Mouse (Mus musculus): Measurements from ENCODE around the gene Ttn. TPM values are rescaled to one million over a fixed set of nuclear protein-coding genes. Genes with fewer than 3 reads are reported as not detected.

The Ttn gene
- total RNA-seq, 2 experiments from 2014 or later: 0.54 to 1.3 TPM

GRCm38 (mm10) chr2:76896990-76897389 is 85.4 kb downstream of the Ttn start:
- TF ChIP-seq CTCF (IDR thresholded peaks at IDR 0.05): no peak
- H3K27ac ChIP-seq: no peak overlapping the region
- intact Hi-C loops (cut with DNase I): no loop called here
- no peak overlapping the region for H3K4me3 ChIP-seq
- no peak for DNase-seq (ENCODE audit: extremely low spot score in 1 of 2, low spot score in 2 of 2)

DNA sequence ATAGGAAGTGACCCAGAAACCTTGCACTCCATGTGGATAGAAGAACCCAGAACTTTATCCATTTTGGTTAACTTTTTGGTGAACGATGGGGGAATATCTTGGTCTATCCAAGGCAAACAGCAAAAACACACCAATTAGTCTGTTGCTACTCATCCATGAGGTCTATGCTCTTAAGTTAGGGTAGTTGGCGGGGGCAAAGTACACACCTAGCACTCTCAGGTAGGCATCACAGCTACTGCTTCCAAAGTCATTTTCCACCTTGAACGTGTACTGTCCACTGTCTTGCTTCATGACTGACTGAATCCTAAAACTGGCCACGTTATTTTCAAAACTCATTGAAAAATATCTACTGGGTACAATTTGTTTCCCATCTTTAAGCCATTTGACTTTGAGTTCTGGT is 87.0 kb downstream of the Ttn start:
- no peak overlapping the region for H3K27ac ChIP-seq
- intact Hi-C loops (cut with DNase I): no loop called here
- no peak for DNase-seq (ENCODE audit: extremely low spot score in 1 of 2, low spot score in 2 of 2)

DNA sequence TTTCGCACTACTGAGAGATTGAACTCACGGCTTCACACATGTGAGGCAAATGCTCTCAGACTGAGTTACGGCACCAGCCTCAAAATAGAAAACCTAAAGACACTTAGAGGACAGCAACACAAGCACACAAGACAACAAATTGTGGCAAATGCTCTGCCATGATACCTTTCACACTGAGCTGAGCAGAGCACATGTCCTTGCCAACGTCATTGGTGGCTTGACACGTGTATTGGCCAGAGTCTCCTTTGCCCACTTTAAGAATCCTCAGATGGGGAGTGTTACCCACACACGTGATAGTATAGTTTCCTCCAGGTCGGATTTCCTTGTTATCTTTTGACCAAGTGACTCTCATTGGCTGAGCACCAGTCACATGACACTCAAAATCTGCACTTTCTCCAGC is 93.6 kb downstream of the Ttn start:
- H3K4me3 ChIP-seq: no peak overlapping the region
- no peak overlapping the region for H3K27ac ChIP-seq
- intact Hi-C loops (cut with DNase I): no loop called here
- TF ChIP-seq CTCF (IDR thresholded peaks at IDR 0.05): no peak
- no peak for DNase-seq (ENCODE audit: extremely low spot score in 1 of 2, low spot score in 2 of 2)

More for the DNA sequence above, 87.0 kb downstream of the Ttn start:
- TF ChIP-seq CTCF (IDR thresholded peaks at IDR 0.05): no peak
- H3K4me3 ChIP-seq: no peak overlapping the region

DNA sequence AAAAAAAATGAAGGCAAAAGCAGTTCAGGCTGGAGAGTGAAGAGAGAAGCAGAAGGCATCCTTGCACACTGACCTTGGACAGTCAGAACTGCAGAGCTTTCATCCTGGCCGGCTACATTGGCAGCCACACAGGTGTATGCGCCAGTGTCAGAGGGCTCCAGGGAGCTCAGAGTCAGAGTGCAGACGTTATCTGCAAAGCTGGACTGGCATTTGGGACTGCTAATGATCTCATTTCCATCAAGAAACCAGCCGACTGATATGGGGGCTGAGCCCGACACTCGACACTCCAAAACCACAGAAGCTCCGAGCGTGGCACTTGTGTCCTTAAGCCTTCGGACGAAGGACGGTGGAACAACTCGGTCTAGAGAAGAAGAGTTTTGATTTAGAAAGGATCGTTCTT is 96.5 kb downstream of the Ttn start:
- TF ChIP-seq CTCF (IDR thresholded peaks at IDR 0.05): no peak
- intact Hi-C loops (cut with DNase I): no loop called here
- no peak overlapping the region for H3K27ac ChIP-seq
- no peak overlapping the region for H3K4me3 ChIP-seq
- no peak for DNase-seq (ENCODE audit: extremely low spot score in 1 of 2, low spot score in 2 of 2)

DNA sequence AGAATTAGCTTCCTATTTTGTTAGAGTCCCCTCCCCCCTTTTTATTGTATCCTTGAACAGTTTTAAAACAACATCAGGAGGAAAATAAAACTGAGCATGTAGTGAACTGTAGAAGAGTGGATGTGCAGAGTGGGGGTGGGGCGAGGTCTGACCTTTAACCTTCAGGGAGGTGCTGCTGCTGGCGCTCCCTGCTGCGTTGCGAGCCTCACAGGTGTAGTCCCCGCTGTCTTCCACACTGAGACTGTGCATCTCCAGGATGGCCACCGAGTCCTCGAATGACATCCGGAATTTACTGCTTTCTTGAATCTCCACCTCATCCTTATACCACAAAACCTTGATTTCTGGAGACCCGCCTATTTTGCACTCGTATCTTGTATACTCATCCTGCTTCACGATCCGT is 100.9 kb downstream of the Ttn start:
- no peak overlapping the region for H3K27ac ChIP-seq
- TF ChIP-seq CTCF (IDR thresholded peaks at IDR 0.05): no peak
- DNase-seq (ENCODE audit: extremely low spot score in 1 of 2, low spot score in 2 of 2): no peak
- H3K4me3 ChIP-seq: no peak overlapping the region
- intact Hi-C loops (cut with DNase I): no loop called here

GRCm38 (mm10) chr2:76875587-76875986 is 106.8 kb downstream of the Ttn start:
- Histone ChIP-seq H3K27ac (no peak overlapping the region), H3K4me3 (no peak overlapping the region)
- no peak for TF ChIP-seq CTCF (IDR thresholded peaks at IDR 0.05)
- DNase-seq (ENCODE audit: extremely low spot score in 1 of 2, low spot score in 2 of 2): no peak
- intact Hi-C loops (cut with DNase I): no loop called here

DNA sequence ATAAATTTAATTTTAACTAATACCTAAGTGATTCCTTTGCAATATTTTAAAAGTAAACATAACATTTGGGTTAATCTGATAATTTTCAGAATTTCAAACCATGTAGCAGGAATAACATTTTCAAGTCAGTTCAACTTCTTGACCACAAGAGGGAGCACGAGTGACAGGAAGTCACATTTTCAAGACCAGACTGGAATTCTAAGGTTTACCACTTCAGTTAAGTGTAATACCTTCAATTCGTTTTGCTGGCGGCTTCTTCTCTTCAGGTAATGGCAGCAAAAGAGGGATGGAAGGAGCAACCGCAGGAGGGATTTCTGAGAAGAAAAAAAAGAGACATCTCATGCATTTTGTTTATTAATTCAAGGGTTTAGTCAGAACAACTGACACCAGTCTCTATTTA is 115.4 kb downstream of the Ttn start:
- no peak for DNase-seq (ENCODE audit: extremely low spot score in 1 of 2, low spot score in 2 of 2)
- no peak overlapping the region for H3K27ac ChIP-seq
- intact Hi-C loops (cut with DNase I): no loop called here
- H3K4me3 ChIP-seq: no peak overlapping the region
- peak; percentile 84 for TF ChIP-seq CTCF (IDR thresholded peaks at IDR 0.05)

DNA sequence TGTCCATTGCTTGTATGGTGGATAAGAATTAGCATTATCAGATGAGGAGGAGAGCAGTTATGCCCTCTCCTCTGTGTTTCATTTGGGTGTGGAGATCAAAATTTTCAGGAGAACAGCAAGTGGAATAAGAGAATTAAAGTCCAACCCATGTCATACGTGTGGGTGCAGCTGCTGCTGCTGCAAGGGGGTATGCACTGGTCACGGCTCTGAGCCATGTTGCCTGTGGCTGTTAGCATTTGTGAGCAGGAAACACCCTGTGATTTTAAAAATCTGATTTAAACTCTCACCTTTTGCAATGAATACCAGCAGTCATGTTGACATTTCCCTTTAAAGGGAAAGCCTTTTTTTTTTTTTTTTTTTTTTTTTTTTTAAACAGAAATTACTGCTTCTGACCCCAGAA is 116.8 kb downstream of the Ttn start:
- no peak overlapping the region for H3K27ac ChIP-seq
- H3K4me3 ChIP-seq: no peak overlapping the region
- DNase-seq (ENCODE audit: extremely low spot score in 1 of 2, low spot score in 2 of 2): no peak
- intact Hi-C loops (cut with DNase I): no loop called here
- no peak for TF ChIP-seq CTCF (IDR thresholded peaks at IDR 0.05)

DNA sequence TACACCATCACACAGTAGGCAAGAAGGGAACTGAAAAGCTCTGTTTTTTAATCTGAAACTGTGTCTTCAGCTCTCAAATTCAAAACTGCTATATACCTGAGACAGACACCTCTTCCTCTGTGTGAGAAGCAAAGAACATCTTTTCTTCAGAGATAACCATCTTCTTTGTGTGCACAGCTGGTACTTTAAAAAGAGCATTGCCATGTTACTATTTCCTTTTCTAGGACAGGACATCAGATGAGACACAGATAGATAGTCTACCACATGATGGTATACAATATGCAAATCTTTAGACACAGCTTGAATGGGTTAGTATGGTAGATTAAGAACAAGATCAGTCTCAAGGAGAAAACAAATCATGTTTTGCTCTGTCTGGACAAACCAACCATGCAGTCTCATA is 121.0 kb downstream of the Ttn start:
- no peak overlapping the region for H3K27ac ChIP-seq
- intact Hi-C loops (cut with DNase I): no loop called here
- no peak overlapping the region for H3K4me3 ChIP-seq
- DNase-seq (ENCODE audit: extremely low spot score in 1 of 2, low spot score in 2 of 2): no peak
- TF ChIP-seq CTCF (IDR thresholded peaks at IDR 0.05): no peak

- H3K4me3 ChIP-seq: no peak overlapping the region
- intact Hi-C loops (cut with DNase I): no loop called here
- no peak overlapping the region for H3K27ac ChIP-seq
- DNase-seq (ENCODE audit: extremely low spot score in 1 of 2, low spot score in 2 of 2): no peak
- TF ChIP-seq CTCF (IDR thresholded peaks at IDR 0.05): no peak
These were observed 132.3 kb downstream of the Ttn start for GRCm38 (mm10) chr2:76850066-76850465.

- intact Hi-C loops (cut with DNase I): no loop called here
- Histone ChIP-seq H3K27ac (no peak overlapping the region), H3K4me3 (no peak overlapping the region)
- TF ChIP-seq CTCF (IDR thresholded peaks at IDR 0.05): peak; percentile 27
- DNase-seq (ENCODE audit: extremely low spot score in 1 of 2, low spot score in 2 of 2): no peak
These were observed 139.2 kb downstream of the Ttn start for GRCm38 (mm10) chr2:76843162-76843561.

GRCm38 (mm10) chr2:76820472-76820871 is 161.9 kb downstream of the Ttn start:
- intact Hi-C loops (cut with DNase I): no loop called here
- TF ChIP-seq CTCF (IDR thresholded peaks at IDR 0.05): no peak

DNA sequence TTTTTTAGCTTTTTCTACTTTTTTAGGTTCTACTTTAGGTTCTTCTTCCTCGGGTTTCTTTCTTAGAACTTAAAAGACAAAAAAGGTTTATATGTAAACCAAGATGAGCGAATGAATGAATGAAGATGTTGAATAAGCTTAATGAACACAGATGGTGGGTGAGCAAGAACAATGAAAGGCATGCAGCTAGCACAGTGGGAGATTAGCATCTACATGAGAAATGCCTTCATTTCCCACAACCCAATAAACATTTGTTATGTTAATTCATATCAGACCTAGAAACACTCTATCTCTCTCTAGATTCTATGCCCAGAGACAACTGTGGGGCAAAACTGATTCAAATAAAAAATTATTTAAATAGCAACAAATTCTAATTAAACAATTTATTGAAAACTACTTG is 164.6 kb downstream of the Ttn start:
- no peak for DNase-seq (ENCODE audit: extremely low spot score in 1 of 2, low spot score in 2 of 2)
- intact Hi-C loops (cut with DNase I): no loop called here
- no peak overlapping the region for H3K4me3 ChIP-seq
- TF ChIP-seq CTCF (IDR thresholded peaks at IDR 0.05): no peak
- no peak overlapping the region for H3K27ac ChIP-seq

More at GRCm38 (mm10) chr2:76820472-76820871, 161.9 kb downstream of the Ttn start:
- Histone ChIP-seq H3K27ac (no peak overlapping the region), H3K4me3 (no peak overlapping the region)
- no peak for DNase-seq (ENCODE audit: extremely low spot score in 1 of 2, low spot score in 2 of 2)

Data from left cerebral cortex, adult 2 months (tissue).